Mouse (Mus musculus) liver, embryonic 15.5 days (tissue): ENCODE measurements around the gene Cd200r1. TPM values are rescaled to one million over a fixed set of nuclear protein-coding genes. Genes with fewer than 3 reads are reported as not detected.
A peak's percentile ranks its signal among the peaks of the same experiment; 100 is the strongest.
"Not testable (repeated sequence)": the region's sequence is repeated elsewhere in the genome, so short reads cannot be mapped to it uniquely, and the experiment has no call there.

Experiments
- ATAC-seq: fragments of 200-750 bp; cut with Nextera tagmentation; 2 replicates; pipeline ENCODE4 v1.8.0; 2017; ENCODE audit warnings: moderate number of reproducible peaks, mild to moderate bottlenecking, moderate library complexity; ENCODE audit not compliant: insufficient read depth
- H3K27ac ChIP-seq: fragments of 300-500 bp; sonication (generic); replicated peaks from 2 replicates; pipeline ENCODE4 v1.5.1; 2015; ENCODE audit warnings: mild to moderate bottlenecking, inconsistent platforms
- H3K27me3 ChIP-seq: fragments of 300-500 bp; sonication (generic); 2 replicates; pipeline ENCODE4 v1.6.1; 2015; ENCODE audit warnings: mild to moderate bottlenecking, inconsistent platforms
- H3K36me3 ChIP-seq: fragments of 300-500 bp; sonication (generic); replicated peaks from 2 replicates; pipeline ENCODE4 v1.6.1; 2015; ENCODE audit warnings: moderate library complexity, mild to moderate bottlenecking, inconsistent platforms
- H3K4me1 ChIP-seq: fragments of 300-500 bp; sonication (generic); replicated peaks from 2 replicates; pipeline ENCODE4 v1.6.1; 2015; ENCODE audit warnings: inconsistent platforms
- H3K4me2 ChIP-seq: fragments of 300-500 bp; sonication (generic); 2 replicates; pipeline ENCODE4 v1.6.1; 2015; ENCODE audit warnings: moderate library complexity, mild to moderate bottlenecking, inconsistent platforms
- H3K4me3 ChIP-seq: fragments of 300-500 bp; sonication (generic); replicated peaks from 2 replicates; pipeline ENCODE4 v1.5.1; 2015; ENCODE audit warnings: mild to moderate bottlenecking, inconsistent platforms
- H3K9ac ChIP-seq: fragments of 300-500 bp; sonication (generic); 2 replicates; pipeline ENCODE4 v1.6.1; 2015; ENCODE audit warnings: moderate library complexity, mild to moderate bottlenecking, inconsistent platforms
- H3K9me3 ChIP-seq: fragments of 300-500 bp; sonication (generic); replicated peaks from 2 replicates; pipeline ENCODE4 v1.6.1; 2016; ENCODE audit warnings: inconsistent platforms
- WGBS: fragments of 180-500 bp; shearing (Covaris S2); methylation state at CpG from one replicate; pipeline ENCODE4 v1.1.7; 2015; ENCODE audit warnings: mixed read lengths; ENCODE audit not compliant: insufficient replicate concordance; 5-methylcytosine and 5-hydroxymethylcytosine counted together
- polyA plus RNA-seq: library from polyadenylated mRNA; unstranded; fragments of >200 nt; fragmentation: Nextera tagmentation; extraction: Ambion mirVana; gene quantifications from 2 replicates; pipeline ENCODE4 v1.2.1, GENCODE M21; 2015

The Cd200r1 gene
- polyA plus RNA-seq, 1 experiment from 2014 or later = 3.5 TPM

GRCm38 (mm10) chr16:44767506-44767905 is 2.0 kb downstream of the Cd200r1 start:
- H3K4me2 ChIP-seq = peak overlapping the region; percentile 69
- no peak overlapping the region for H3K9ac ChIP-seq
- H3K4me3 ChIP-seq = peak overlapping the region; percentile 53; the same call in 1 of the 2 replicates
- no peaks in the 10 kb centered on the region for H3K27me3 ChIP-seq
- 63% methylated on average over 7 of the region's 7 CpGs for WGBS
- no peaks in the 10 kb centered on the region for H3K36me3 ChIP-seq
- ATAC-seq = no peak
- no peak overlapping the region for H3K27ac ChIP-seq
- peaks cover 14% of the 10 kb centered on the region for H3K4me1 ChIP-seq
- no peaks in the 10 kb centered on the region for H3K9me3 ChIP-seq

DNA sequence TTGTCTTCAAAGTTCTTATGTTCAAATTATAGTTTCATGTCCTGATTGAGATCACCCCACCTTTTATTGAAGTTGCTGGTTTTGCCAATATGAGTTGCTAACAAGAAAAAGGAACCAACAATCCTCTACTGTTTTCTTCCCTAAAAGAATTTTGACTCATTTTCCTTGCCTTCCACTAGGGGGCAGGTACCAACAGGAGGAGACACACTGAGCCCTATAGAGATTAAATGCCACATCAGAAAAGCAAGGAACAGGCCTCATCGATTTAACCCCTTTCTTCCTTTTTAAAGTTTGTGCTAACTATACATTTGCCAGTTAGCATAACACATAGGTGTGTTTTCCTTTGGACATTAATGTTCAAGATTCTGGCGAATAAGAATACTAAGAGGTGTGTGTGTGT is 2.4 kb downstream of the Cd200r1 start:
- no peak overlapping the region for H3K27ac ChIP-seq
- WGBS = 30% methylated on average over 2 of the region's 2 CpGs

DNA sequence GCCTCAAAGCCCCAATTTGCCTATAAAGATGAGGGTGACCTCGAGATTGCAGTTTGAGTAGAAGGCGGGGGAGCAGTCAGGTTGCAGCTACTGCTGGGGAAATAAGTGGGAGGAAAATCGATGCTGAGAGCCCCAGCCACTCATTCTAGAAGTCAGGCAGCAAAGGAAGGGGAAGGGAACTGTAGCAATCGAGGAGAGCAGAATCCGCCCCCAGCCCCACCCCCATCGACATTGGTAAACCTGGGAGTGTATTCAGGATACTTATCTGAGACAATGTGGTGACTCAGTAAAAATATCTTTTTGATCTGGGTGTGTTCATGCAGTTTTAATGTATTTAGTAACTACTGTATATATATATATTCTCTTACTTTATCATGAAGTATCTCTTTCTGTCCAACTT is 7.0 kb downstream of the Cd200r1 start:
- H3K36me3 ChIP-seq = no peaks in the 10 kb centered on the region
- 22% methylated on average over 6 of the region's 6 CpGs for WGBS
- H3K27ac ChIP-seq = no peak overlapping the region
- no peak overlapping the region for H3K9ac ChIP-seq
- H3K4me3 ChIP-seq = no peak overlapping the region
- no peak for ATAC-seq
- H3K9me3 ChIP-seq = no peaks in the 10 kb centered on the region
- 0 out of 2 replicates have a peak, but pooled peaks cover 3% of the 10 kb centered on the region for H3K4me1 ChIP-seq
- H3K27me3 ChIP-seq = no peaks in the 10 kb centered on the region
- no peak overlapping the region for H3K4me2 ChIP-seq

More for the DNA sequence above, 2.4 kb downstream of the Cd200r1 start:
- no peak for ATAC-seq
- no peak overlapping the region for H3K9ac ChIP-seq
- peaks cover 15% of the 10 kb centered on the region for H3K4me1 ChIP-seq
- no peaks in the 10 kb centered on the region for H3K36me3 ChIP-seq
- H3K27me3 ChIP-seq = no peaks in the 10 kb centered on the region
- peak overlapping the region; percentile 69; the same call in 1 of the 2 replicates for H3K4me2 ChIP-seq
- H3K4me3 ChIP-seq = no peak overlapping the region
- H3K9me3 ChIP-seq = no peaks in the 10 kb centered on the region

GRCm38 (mm10) chr16:44773673-44774072 is 8.1 kb downstream of the Cd200r1 start:
- ATAC-seq = no peak
- Histone ChIP-seq H3K4me1 (peaks cover 6% of the 10 kb centered on the region), H3K4me3 (no peak overlapping the region), H3K36me3 (no peaks in the 10 kb centered on the region), H3K9me3 (no peaks in the 10 kb centered on the region), H3K9ac (no peak overlapping the region), H3K27me3 (no peaks in the 10 kb centered on the region), H3K4me2 (no peak overlapping the region), H3K27ac (no peak overlapping the region)
- 24% methylated on average over 3 of the region's 3 CpGs for WGBS

- Histone ChIP-seq H3K27me3 (no peaks in the 10 kb centered on the region), H3K4me2 (no peak overlapping the region), H3K9me3 (no peaks in the 10 kb centered on the region), H3K4me3 (no peak overlapping the region), H3K27ac (no peak overlapping the region), H3K4me1 (peaks cover 10% of the 10 kb centered on the region), H3K36me3 (no peaks in the 10 kb centered on the region), H3K9ac (no peak overlapping the region)
- 76% methylated on average over 6 of the region's 6 CpGs for WGBS
- ATAC-seq = no peak
Observed at GRCm38 (mm10) chr16:44774201-44774600, 8.7 kb downstream of the Cd200r1 start.

DNA sequence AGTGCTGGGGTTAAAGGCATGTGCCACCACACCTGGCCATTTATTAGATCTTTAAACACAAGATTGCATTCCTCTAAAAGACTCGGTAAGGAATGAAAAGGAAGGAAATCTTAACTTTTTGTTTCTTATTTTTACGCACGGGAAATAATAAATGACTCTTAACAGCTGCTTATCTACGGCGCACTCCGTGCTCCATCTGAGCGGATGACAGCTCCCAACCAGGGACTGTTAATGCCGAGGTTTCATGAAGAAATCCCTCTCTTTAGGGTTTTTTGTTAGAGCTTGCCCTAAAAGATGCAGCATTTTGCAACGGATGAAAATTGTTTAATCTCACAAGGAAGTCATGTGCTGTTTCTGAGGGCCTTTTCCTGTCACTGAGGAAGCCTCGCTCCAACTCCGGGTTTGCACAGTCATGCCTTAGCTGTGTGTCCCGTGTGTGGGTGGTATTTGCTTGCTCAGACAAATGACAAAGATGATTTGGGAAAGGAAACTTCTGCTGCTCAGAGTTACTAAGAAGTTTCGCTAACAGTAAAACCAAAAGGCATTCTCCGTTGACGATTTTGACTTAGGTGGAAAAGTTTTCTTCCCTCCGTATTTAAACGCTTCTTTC is 13.1 kb downstream of the Cd200r1 start:
- WGBS = 11% methylated on average over 17 of the region's 17 CpGs
- H3K27ac ChIP-seq = peak overlapping the region; percentile 45; the same call in 1 of the 2 replicates
- peaks cover 13% of the 10 kb centered on the region for H3K4me1 ChIP-seq
- no peaks in the 10 kb centered on the region for H3K36me3 ChIP-seq
- H3K9me3 ChIP-seq = no peaks in the 10 kb centered on the region
- ATAC-seq = peak; percentile 76
- H3K27me3 ChIP-seq = no peaks in the 10 kb centered on the region
- no peak overlapping the region for H3K9ac ChIP-seq
- H3K4me2 ChIP-seq = peak overlapping the region; percentile 61
- H3K4me3 ChIP-seq = peak overlapping the region; percentile 34

DNA sequence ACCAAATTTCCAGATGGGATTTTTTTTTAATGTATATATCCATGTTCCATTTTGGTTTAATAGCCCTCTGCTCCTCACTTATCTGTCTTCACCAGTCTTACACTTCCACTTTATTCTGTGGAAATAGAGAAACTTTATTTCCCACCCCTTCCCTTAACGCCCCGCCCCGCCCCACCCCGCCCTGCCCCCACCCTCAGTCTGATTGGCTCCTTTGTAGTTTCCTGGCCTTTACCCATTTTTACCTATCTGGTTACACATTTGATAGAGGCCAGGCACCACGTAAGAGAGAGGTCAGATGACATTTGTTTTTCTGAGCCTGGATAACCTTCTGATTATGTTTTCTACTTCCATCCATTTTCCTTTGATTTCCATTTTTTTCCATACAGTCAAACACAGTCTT is 14.0 kb downstream of the Cd200r1 start:
- Histone ChIP-seq H3K4me3 (no peak overlapping the region), H3K36me3 (no peaks in the 10 kb centered on the region), H3K27me3 (no peaks in the 10 kb centered on the region), H3K4me1 (peaks cover 13% of the 10 kb centered on the region), H3K9ac (no peak overlapping the region), H3K9me3 (no peaks in the 10 kb centered on the region), H3K4me2 (peak overlapping the region; percentile 61), H3K27ac (no peak overlapping the region)
- peak; percentile 40; the same call in 1 of the 2 replicates for ATAC-seq
- 49% methylated on average over 5 of the region's 5 CpGs for WGBS

DNA sequence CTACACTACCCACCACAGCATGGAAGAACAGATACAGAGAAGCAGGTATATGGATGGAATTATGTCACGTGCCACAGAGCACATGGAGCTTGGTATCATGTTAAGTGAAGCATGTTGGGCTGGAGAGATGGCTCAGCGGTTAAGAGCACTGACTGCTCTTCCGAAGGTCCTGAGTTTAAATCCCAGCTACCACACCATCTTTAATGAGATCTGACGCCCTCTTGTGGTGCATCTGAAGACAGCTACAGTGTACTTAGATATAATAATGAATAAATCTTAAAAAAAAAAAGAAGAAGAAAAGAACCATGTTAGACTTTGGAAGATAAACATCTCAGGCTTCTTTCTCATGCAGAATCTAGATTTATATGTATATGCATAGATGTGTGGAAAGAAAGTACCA is 15.2 kb downstream of the Cd200r1 start:
- no peak overlapping the region for H3K4me2 ChIP-seq
- H3K9me3 ChIP-seq = no peaks in the 10 kb centered on the region
- no peaks in the 10 kb centered on the region for H3K27me3 ChIP-seq
- no peak overlapping the region for H3K4me3 ChIP-seq
- peaks cover 13% of the 10 kb centered on the region for H3K4me1 ChIP-seq
- no peak overlapping the region for H3K9ac ChIP-seq
- no peak overlapping the region for H3K27ac ChIP-seq
- H3K36me3 ChIP-seq = no peaks in the 10 kb centered on the region
- ATAC-seq = no peak
- 61% methylated on average over 4 of the region's 4 CpGs for WGBS

DNA sequence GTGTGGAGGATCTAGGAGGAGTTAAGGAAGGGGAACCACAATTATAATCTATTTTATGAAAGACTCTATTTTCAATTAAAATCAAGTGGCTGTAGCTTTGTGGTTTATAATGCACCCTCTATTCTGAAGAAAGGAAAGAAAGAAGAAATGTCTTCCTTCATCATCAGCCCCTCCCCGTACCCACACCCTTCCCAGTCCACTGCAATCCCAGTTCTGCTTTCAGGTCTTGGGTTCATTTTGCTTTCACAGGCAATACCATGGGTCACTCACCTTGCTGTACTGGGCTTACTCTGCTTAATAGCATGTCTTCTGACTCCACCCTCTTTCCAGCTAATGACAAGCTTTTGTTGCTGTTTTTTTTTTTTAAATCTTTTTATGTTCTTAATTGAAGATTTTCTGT is 21.4 kb downstream of the Cd200r1 start:
- 58% methylated on average over 1 of the region's 1 CpGs for WGBS
- Histone ChIP-seq H3K36me3 (no peaks in the 10 kb centered on the region), H3K27ac (no peak overlapping the region)

GRCm38 (mm10) chr16:44794416-44794815 is 28.9 kb downstream of the Cd200r1 start:
- Histone ChIP-seq H3K27ac (no peak overlapping the region), H3K4me1 (no peaks in the 10 kb centered on the region), H3K9me3 (no peaks in the 10 kb centered on the region), H3K27me3 (no peaks in the 10 kb centered on the region), H3K9ac (no peak overlapping the region), H3K36me3 (no peaks in the 10 kb centered on the region), H3K4me2 (no peak overlapping the region), H3K4me3 (no peak overlapping the region)
- ATAC-seq = no peak

More for the DNA sequence above, 21.4 kb downstream of the Cd200r1 start:
- Histone ChIP-seq H3K4me3 (no peak overlapping the region), H3K9ac (no peak overlapping the region), H3K4me2 (no peak overlapping the region), H3K27me3 (no peaks in the 10 kb centered on the region), H3K9me3 (no peaks in the 10 kb centered on the region), H3K4me1 (no peaks in the 10 kb centered on the region)
- ATAC-seq = no peak

DNA sequence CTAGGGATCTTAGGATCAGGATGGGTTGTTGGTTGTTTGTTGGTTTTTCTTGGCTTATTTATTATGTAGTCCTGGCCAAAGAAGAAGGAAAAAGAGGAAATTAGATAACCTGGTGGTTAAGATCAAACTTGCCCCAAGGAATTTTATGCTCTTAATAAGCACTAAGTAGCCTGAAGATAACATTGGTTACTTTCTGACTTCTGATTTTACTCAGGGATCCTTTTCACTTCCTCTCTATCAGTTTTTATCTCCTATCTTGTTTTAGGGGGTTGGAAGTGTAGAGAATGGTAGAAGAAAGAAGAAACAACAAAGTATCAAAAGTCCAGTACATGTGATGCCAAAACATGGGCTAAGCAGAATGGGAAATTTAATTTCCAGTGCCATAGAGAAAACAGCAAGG is 40.4 kb downstream of the Cd200r1 start:
- H3K4me3 ChIP-seq = no peak overlapping the region
- H3K9ac ChIP-seq = no peak overlapping the region
- H3K4me2 ChIP-seq = no peak overlapping the region
- ATAC-seq = no peak
- H3K4me1 ChIP-seq = no peaks in the 10 kb centered on the region
- no peaks in the 10 kb centered on the region for H3K36me3 ChIP-seq
- no peaks in the 10 kb centered on the region for H3K9me3 ChIP-seq
- no peaks in the 10 kb centered on the region for H3K27me3 ChIP-seq
- H3K27ac ChIP-seq = no peak overlapping the region

GRCm38 (mm10) chr16:44810223-44810622 is 44.7 kb downstream of the Cd200r1 start:
- H3K4me2 ChIP-seq, H3K27me3 ChIP-seq, H3K27ac ChIP-seq, H3K9ac ChIP-seq, H3K9me3 ChIP-seq, H3K4me1 ChIP-seq, H3K36me3 ChIP-seq, ATAC-seq, H3K4me3 ChIP-seq: not testable (repeated sequence)
- WGBS = 81% methylated on average over 4 of the region's 4 CpGs
